Mouse (Mus musculus): ENCODE data around the gene Utp14b. TPM values are rescaled to one million over a fixed set of nuclear protein-coding genes. Genes with fewer than 3 reads are reported as not detected.

Utp14b gene
- polyA plus RNA-seq, 1 experiment from 2014 or later, result 2.3 TPM

- H3K36me3 ChIP-seq (ENCODE audit: control insufficient read depth, insufficient read depth, low read length), result peaks cover 23% of the 10 kb centered on the region
- WGBS, result 86% methylated on average over 3 of the region's 3 CpGs
- no peaks in the 10 kb centered on the region for H3K4me1 ChIP-seq (ENCODE audit: control insufficient read depth, insufficient read depth, low read length)
These were observed 43.9 kb downstream of the Utp14b start for GRCm38 (mm10) chr1:78701740-78702139.

DNA sequence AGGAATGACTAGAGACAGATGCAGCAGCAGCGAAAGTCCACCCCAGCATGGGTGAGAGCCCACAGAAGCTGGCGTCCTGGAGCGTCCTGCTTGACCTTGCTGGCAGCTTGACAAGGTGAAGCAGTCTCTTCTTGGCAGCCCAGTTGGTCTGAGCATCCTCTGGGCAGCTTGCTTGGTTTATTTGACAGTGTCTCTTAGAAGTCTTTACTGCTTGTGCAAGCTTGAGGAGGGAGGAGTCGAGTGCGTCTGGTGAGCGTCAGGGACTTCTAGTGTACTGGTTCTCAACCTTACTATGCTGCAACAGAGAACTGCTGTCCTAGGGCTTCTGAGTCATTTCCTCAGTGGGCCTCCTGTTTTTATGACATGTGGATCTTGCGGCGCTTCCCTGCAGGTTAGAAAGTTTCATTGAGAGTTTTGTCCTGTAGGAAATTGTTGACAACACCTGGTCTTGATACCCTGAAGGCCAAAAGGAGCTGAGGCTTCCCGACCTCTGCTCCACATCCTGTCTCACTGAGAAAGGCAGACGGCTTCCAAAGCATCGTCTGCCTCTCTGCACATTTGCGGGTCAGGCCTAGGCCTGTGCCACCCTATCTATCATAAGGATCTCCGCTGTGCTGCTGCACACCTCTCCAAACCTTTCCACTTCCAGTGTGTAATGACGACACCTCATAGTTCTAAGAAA is 44.6 kb downstream of the Utp14b start:
- no peak overlapping the region for H3K4me3 ChIP-seq (replicated peaks; ENCODE audit: low read length)
- H3K9me3 ChIP-seq (replicated peaks; ENCODE audit: control insufficient read depth, low read length), result no peaks in the 10 kb centered on the region
- no peak overlapping the region for H3K9ac ChIP-seq (ENCODE audit: low read length)
- H3K4me2 ChIP-seq (ENCODE audit: low read depth, low read length), result no peak overlapping the region
- no peaks in the 10 kb centered on the region for H3K27me3 ChIP-seq (ENCODE audit: control insufficient read depth, insufficient read depth, low read length)
- H3K4me1 ChIP-seq (ENCODE audit: control insufficient read depth, insufficient read depth, low read length), result no peaks in the 10 kb centered on the region
- ATAC-seq (ENCODE audit: insufficient read depth, low FRiP score), result no peak
- H3K36me3 ChIP-seq (ENCODE audit: control insufficient read depth, insufficient read depth, low read length), result peaks cover 23% of the 10 kb centered on the region
- H3K27ac ChIP-seq (ENCODE audit: low read length), result no peak overlapping the region
- WGBS, result 66% methylated on average over 14 of the region's 14 CpGs

More at GRCm38 (mm10) chr1:78701740-78702139, 43.9 kb downstream of the Utp14b start:
- H3K27me3 ChIP-seq (ENCODE audit: control insufficient read depth, insufficient read depth, low read length), result no peaks in the 10 kb centered on the region
- H3K27ac ChIP-seq (ENCODE audit: low read length), result no peak overlapping the region
- H3K9me3 ChIP-seq (replicated peaks; ENCODE audit: control insufficient read depth, low read length), result no peaks in the 10 kb centered on the region
- no peak for ATAC-seq (ENCODE audit: insufficient read depth, low FRiP score)
- no peak overlapping the region for H3K9ac ChIP-seq (ENCODE audit: low read length)
- H3K4me3 ChIP-seq (replicated peaks; ENCODE audit: low read length), result no peak overlapping the region
- H3K4me2 ChIP-seq (ENCODE audit: low read depth, low read length), result no peak overlapping the region

GRCm38 (mm10) chr1:78702964-78703285 is 45.1 kb downstream of the Utp14b start:
- Histone ChIP-seq H3K4me3 (replicated peaks; ENCODE audit: low read length) (no peak overlapping the region), H3K27ac (ENCODE audit: low read length) (no peak overlapping the region), H3K36me3 (ENCODE audit: control insufficient read depth, insufficient read depth, low read length) (peaks cover 23% of the 10 kb centered on the region), H3K27me3 (ENCODE audit: control insufficient read depth, insufficient read depth, low read length) (no peaks in the 10 kb centered on the region), H3K4me2 (ENCODE audit: low read depth, low read length) (no peak overlapping the region), H3K9ac (ENCODE audit: low read length) (no peak overlapping the region), H3K9me3 (replicated peaks; ENCODE audit: control insufficient read depth, low read length) (no peaks in the 10 kb centered on the region), H3K4me1 (ENCODE audit: control insufficient read depth, insufficient read depth, low read length) (no peaks in the 10 kb centered on the region)
- 81% methylated on average over 2 of the region's 2 CpGs for WGBS
- no peak for ATAC-seq (ENCODE audit: insufficient read depth, low FRiP score)

DNA sequence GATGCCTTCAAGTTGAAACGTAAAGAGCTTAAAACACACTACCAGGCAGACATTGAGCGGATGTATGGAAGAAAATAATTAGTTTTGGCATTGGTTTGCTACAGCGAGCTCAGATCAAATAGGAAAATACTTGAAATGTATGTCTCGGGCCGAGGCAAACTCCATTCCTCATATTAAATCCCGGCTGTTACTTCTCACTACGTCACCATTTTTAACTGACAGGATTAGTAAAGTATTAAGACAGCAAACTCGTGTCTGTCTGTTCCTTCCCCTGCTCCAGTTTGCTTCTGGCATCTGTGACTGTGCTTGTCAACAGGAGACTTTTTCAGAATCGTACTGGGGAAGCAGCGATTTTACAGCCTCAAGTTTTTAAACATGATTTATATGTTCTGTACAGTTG is 48.5 kb downstream of the Utp14b start:
- no peaks in the 10 kb centered on the region for H3K27me3 ChIP-seq (ENCODE audit: control insufficient read depth, insufficient read depth, low read length)
- WGBS, result 72% methylated on average over 10 of the region's 10 CpGs
- H3K4me2 ChIP-seq (ENCODE audit: low read depth, low read length), result no peak overlapping the region
- no peaks in the 10 kb centered on the region for H3K4me1 ChIP-seq (ENCODE audit: control insufficient read depth, insufficient read depth, low read length)
- H3K36me3 ChIP-seq (ENCODE audit: control insufficient read depth, insufficient read depth, low read length), result peaks cover 18% of the 10 kb centered on the region
- H3K4me3 ChIP-seq (replicated peaks; ENCODE audit: low read length), result no peak overlapping the region
- no peaks in the 10 kb centered on the region for H3K9me3 ChIP-seq (replicated peaks; ENCODE audit: control insufficient read depth, low read length)
- no peak overlapping the region for H3K9ac ChIP-seq (ENCODE audit: low read length)
- ATAC-seq (ENCODE audit: insufficient read depth, low FRiP score), result no peak
- H3K27ac ChIP-seq (ENCODE audit: low read length), result no peak overlapping the region

GRCm38 (mm10) chr1:78707280-78707679 is 49.4 kb downstream of the Utp14b start:
- no peak overlapping the region for H3K4me3 ChIP-seq (replicated peaks; ENCODE audit: low read length)
- no peak overlapping the region for H3K9ac ChIP-seq (ENCODE audit: low read length)
- no peaks in the 10 kb centered on the region for H3K4me1 ChIP-seq (ENCODE audit: control insufficient read depth, insufficient read depth, low read length)
- peaks cover 18% of the 10 kb centered on the region for H3K36me3 ChIP-seq (ENCODE audit: control insufficient read depth, insufficient read depth, low read length)
- ATAC-seq (ENCODE audit: insufficient read depth, low FRiP score), result no peak
- H3K27ac ChIP-seq (ENCODE audit: low read length), result no peak overlapping the region
- no peaks in the 10 kb centered on the region for H3K27me3 ChIP-seq (ENCODE audit: control insufficient read depth, insufficient read depth, low read length)
- 55% methylated on average over 4 of the region's 4 CpGs for WGBS
- no peak overlapping the region for H3K4me2 ChIP-seq (ENCODE audit: low read depth, low read length)
- no peaks in the 10 kb centered on the region for H3K9me3 ChIP-seq (replicated peaks; ENCODE audit: control insufficient read depth, low read length)

DNA sequence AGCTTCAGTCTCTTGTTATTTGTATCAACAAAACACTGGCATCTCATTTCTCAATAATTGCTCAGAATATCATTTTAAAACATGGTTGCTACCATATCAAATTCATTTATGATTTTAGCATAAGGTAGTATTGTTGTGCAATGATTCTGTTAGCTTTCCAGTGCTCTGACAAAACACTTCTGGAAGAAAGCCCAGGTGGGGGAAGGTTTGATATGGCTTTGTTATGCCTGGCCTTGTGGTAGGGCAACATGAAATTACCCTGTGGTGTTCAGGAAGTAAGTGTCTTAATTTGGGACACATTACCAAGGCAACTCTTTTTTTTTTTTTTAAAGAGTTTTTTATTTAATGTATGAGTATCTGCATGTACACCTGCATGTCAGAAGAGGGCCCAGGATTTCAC is 52.2 kb downstream of the Utp14b start:
- Histone ChIP-seq H3K4me2 (ENCODE audit: low read depth, low read length) (no peak overlapping the region), H3K27me3 (ENCODE audit: control insufficient read depth, insufficient read depth, low read length) (no peaks in the 10 kb centered on the region), H3K4me1 (ENCODE audit: control insufficient read depth, insufficient read depth, low read length) (no peaks in the 10 kb centered on the region), H3K4me3 (replicated peaks; ENCODE audit: low read length) (no peak overlapping the region), H3K9me3 (replicated peaks; ENCODE audit: control insufficient read depth, low read length) (no peaks in the 10 kb centered on the region), H3K9ac (ENCODE audit: low read length) (no peak overlapping the region), H3K27ac (ENCODE audit: low read length) (no peak overlapping the region), H3K36me3 (ENCODE audit: control insufficient read depth, insufficient read depth, low read length) (0 out of 2 replicates have a peak, but pooled peaks cover 3% of the 10 kb centered on the region)
- no peak for ATAC-seq (ENCODE audit: insufficient read depth, low FRiP score)

GRCm38 (mm10) chr1:78710613-78711329 is 52.9 kb downstream of the Utp14b start:
- Histone ChIP-seq H3K4me2 (ENCODE audit: low read depth, low read length) (no peak overlapping the region), H3K4me1 (ENCODE audit: control insufficient read depth, insufficient read depth, low read length) (no peaks in the 10 kb centered on the region), H3K9me3 (replicated peaks; ENCODE audit: control insufficient read depth, low read length) (no peaks in the 10 kb centered on the region), H3K27me3 (ENCODE audit: control insufficient read depth, insufficient read depth, low read length) (no peaks in the 10 kb centered on the region), H3K36me3 (ENCODE audit: control insufficient read depth, insufficient read depth, low read length) (no peaks in the 10 kb centered on the region), H3K27ac (ENCODE audit: low read length) (no peak overlapping the region), H3K9ac (ENCODE audit: low read length) (no peak overlapping the region), H3K4me3 (replicated peaks; ENCODE audit: low read length) (no peak overlapping the region)
- WGBS, result 85% methylated on average over 5 of the region's 5 CpGs
- ATAC-seq (ENCODE audit: insufficient read depth, low FRiP score), result no peak

Other genes with a start within 250 kb of the Utp14b start
- gene Farsb, start 169.1 kb upstream of the Utp14b start, polyA plus RNA-seq (2015; fragmentation: Nextera tagmentation; extraction: Ambion mirVana), result 144 and 147 TPM in 2 replicates
- gene Mogat1, start 147.0 kb upstream of the Utp14b start, polyA plus RNA-seq (2015; fragmentation: Nextera tagmentation; extraction: Ambion mirVana), result 0.47 and 0.49 TPM in 2 replicates
- gene BC035947, start 145.9 kb upstream of the Utp14b start, polyA plus RNA-seq (2015; fragmentation: Nextera tagmentation; extraction: Ambion mirVana), result 0.23 TPM in 1 of 2 replicates, not detected in the other
- gene Acsl3, start 213 bp upstream of the Utp14b start, polyA plus RNA-seq (2015; fragmentation: Nextera tagmentation; extraction: Ambion mirVana), result 55.0 and 56.4 TPM in 2 replicates
- 11.5 and 13.7 TPM in 2 replicates for gene Kcne4, start 158.7 kb downstream of the Utp14b start, polyA plus RNA-seq (2015; fragmentation: Nextera tagmentation; extraction: Ambion mirVana)

Data from stomach, embryonic 16.5 days (tissue).